Mouse (Mus musculus) frontal cortex, adult 2 months (tissue): ENCODE results near the gene Gm42878. TPM values are rescaled to one million over a fixed set of nuclear protein-coding genes. Genes with fewer than 3 reads are reported as not detected.

ENCODE experiments used
- DNase-seq, 2 experiments: peaks; one replicate each; pipeline ENCODE4 v3.0.0; 2022; ENCODE audit warnings: low spot score in 1 of 2; ENCODE audit errors: extremely low spot score in 1 of 2
- polyA plus RNA-seq: library from polyadenylated mRNA; depleted of rRNA; stranded (reverse); fragments of >200 nt; gene quantifications from 2 replicates; pipeline ENCODE4 v1.2.3, GENCODE M21; 2012; rRNA removed

Gene Gm42878
- 0.42 and 0.48 TPM in 2 replicates for polyA plus RNA-seq

GRCm38 (mm10) chr5:121544910-121545792 lies at the start of gene Gm42878, which contains the start of gene Adam1a:
Gene Gm42878 (minus strand): TSS chr5:121545482.
Gene Adam1a (minus strand): TSS chr5:121545482.
- no peak for DNase-seq

GRCm38 (mm10) chr5:121594714-121595313 lies 49.5 kb upstream of the Gm42878 start:
- DNase-seq = no peak

- peak; percentile 53 to 79 for DNase-seq
These were observed 48.4 kb upstream of the Gm42878 start, which contains the start of gene Aldh2 for GRCm38 (mm10) chr5:121593451-121594401. Gene Aldh2 (minus strand): TSS chr5:121593824.

- no peak for DNase-seq
These were observed 47.6 kb upstream of the Gm42878 start for GRCm38 (mm10) chr5:121592816-121593407.

GRCm38 (mm10) chr5:121592064-121592815 lies 47.0 kb upstream of the Gm42878 start:
- DNase-seq = no peak

GRCm38 (mm10) chr5:121591417-121592063 lies 46.3 kb upstream of the Gm42878 start:
- DNase-seq = no peak

GRCm38 (mm10) chr5:121589928-121590327 lies 44.6 kb upstream of the Gm42878 start:
- no peak for DNase-seq

GRCm38 (mm10) chr5:121586400-121587039 lies 41.2 kb upstream of the Gm42878 start:
- DNase-seq = peak; percentile 66 to 83

- no peak for DNase-seq
These were observed 40.4 kb upstream of the Gm42878 start for GRCm38 (mm10) chr5:121585699-121586098.

GRCm38 (mm10) chr5:121585005-121585404 lies 39.7 kb upstream of the Gm42878 start:
- DNase-seq = no peak

GRCm38 (mm10) chr5:121583765-121584501 lies 38.7 kb upstream of the Gm42878 start:
- peak; percentile 32 to 68 for DNase-seq

GRCm38 (mm10) chr5:121581945-121582344 lies 36.7 kb upstream of the Gm42878 start:
- DNase-seq = no peak

- DNase-seq = no peak
These were observed 31.7 kb upstream of the Gm42878 start for GRCm38 (mm10) chr5:121576927-121577488.

- no peak for DNase-seq
These were observed 30.6 kb upstream of the Gm42878 start for GRCm38 (mm10) chr5:121575867-121576266.

GRCm38 (mm10) chr5:121574145-121574544 lies 28.9 kb upstream of the Gm42878 start:
- no peak for DNase-seq

GRCm38 (mm10) chr5:121570787-121571186 lies 25.5 kb upstream of the Gm42878 start:
- no peak for DNase-seq

GRCm38 (mm10) chr5:121569881-121570420 lies 24.7 kb upstream of the Gm42878 start:
- no peak for DNase-seq
